Mouse (Mus musculus): ENCODE measurements around the gene Dag1.

DNA sequence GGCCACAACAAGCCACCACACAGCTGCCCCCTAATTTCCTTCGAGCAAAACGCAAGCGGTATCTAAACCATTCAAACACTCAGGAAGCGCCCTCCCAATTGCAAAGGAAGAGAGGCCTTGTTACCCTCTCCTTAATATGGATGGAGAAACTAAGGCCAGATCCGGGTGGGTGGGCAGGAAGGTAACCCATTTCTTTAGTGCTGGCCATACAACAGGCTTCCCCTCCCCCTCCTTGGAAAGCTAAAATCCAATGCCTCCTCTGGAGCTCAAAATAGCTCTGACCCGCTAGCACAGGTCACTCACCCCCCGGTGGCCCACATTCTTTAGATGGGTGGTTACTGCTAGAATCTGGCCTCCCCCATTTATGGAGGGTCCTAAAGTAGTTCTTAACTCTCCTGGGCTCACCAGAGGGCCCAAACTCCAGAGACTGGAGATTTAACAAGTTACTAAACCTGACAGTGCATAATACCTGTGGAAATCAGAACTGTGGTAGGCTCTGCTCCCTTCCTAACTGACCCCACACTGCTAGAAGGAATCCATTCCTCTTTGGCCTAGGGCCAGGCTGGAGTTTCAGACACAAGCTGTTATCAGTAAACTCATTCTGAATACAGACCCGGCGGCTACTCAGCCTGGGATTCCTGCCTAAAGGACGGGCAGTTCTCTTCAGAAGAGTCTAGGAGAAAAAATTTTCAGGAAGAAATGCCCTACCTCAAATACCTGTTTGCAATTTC lies 598 bp upstream of the Dag1 start:
- no peak for TF ChIP-seq POLR2A (IDR thresholded peaks at IDR 0.05; ENCODE audit: borderline replicate concordance, low read depth, low read length)
- no peak for TF ChIP-seq CTCF (IDR thresholded peaks at IDR 0.05; ENCODE audit: low read depth, low read length)
